ENCODE assay signal across 9 mouse cellular contexts in the genomic region with DNA sequence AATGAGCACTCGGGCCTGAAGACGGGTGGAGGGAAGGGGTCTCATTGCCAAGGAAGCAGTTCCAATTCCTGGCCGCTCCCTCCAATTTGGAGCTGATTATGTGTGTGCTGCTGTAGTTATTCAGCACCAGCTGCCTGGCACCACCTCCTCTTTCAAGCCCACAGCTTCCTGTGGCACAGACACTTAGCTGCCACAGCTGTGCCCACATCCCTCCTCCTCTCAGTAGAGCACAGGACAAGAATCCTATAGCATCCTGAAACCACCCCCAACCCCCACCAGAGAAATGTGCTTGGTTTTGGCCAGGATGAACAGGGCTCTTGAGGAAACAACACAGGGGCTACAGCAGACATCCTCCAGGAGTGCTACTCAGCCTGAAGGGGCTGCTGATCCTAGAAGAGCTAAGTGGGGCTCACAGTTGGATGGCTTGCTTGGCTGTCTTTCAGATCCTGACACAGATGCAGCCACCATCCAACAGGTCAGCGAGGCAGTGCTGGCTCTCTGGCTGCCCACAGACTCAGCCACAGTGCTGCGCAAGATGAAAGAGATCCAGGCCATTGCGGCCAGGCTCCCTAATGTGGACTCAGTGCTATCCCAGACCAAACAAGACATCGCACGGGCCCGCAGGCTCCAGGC. TPM values are rescaled to one million over a fixed set of nuclear protein-coding genes. Genes with fewer than 3 reads are reported as not detected.
A peak's percentile ranks its signal among the peaks of the same experiment; 100 is the strongest.
DNase-seq lines count a peak whose midpoint lies in the region; ATAC-seq and TF ChIP-seq lines count a peak whose summit lies in the region.
"Had no signal": no experiment of that assay in that cellular context is flagged by ENCODE, and none has a peak within 500 bp of the region (broad histone marks: within the 10 kb centered on the region; RNA-seq: fewer than 3 reads in every experiment).

No protein-coding gene starts in this region.

- peak; percentile 49 to 70 for DNase-seq in layer of hippocampus, adult 2 months (ENCODE audit: low spot score in 2 of 2)
- DNase-seq in layer of hippocampus, postnatal 25 days (ENCODE audit: extremely low spot score in 1 of 2, low spot score in 1 of 2) = no peak
- DNase-seq in thymus, adult 18-20 months = peak; percentile 73 to 88
- no peak for DNase-seq in testis, postnatal 14 days (ENCODE audit: low spot score)
- no peak for DNase-seq in lung, adult 2 months
- no peak for DNase-seq in heart, postnatal 36 days

- TF ChIP-seq CTCF in layer of hippocampus, adult 2 months (conservative IDR thresholded peaks at IDR 0.05) = no peak
- no peak for TF ChIP-seq CTCF in lung, adult 2 months (IDR thresholded peaks at IDR 0.05; ENCODE audit: insufficient read depth, low read length)

- WGBS in forebrain, embryonic 16.5 days = 61% methylated on average over 9 of the region's 9 CpGs
- WGBS in limb, embryonic 15.5 days = 71% methylated on average over 9 of the region's 9 CpGs
- 73% methylated on average over 9 of the region's 9 CpGs for WGBS in lung, adult 2 months

- intact Hi-C loops in heart, postnatal 36 days (cut with DNase I) = no loop called here

- peak; percentile 92 for ATAC-seq in forebrain, embryonic 16.5 days
- ATAC-seq in limb, embryonic 15.5 days (ENCODE audit: insufficient number of reproducible peaks, low FRiP score, low TSS enrichment, low read depth) = peak; percentile 10; the same call in 1 of the 2 replicates

- TF ChIP-seq POLR2A in lung, adult 2 months (IDR thresholded peaks at IDR 0.05; ENCODE audit: borderline replicate concordance, extremely low read depth, low read depth, low read length) = no peak

- H3K27me3 ChIP-seq in forebrain, embryonic 16.5 days (replicated peaks; ENCODE audit: control insufficient read depth, insufficient read depth, low read length) = no peaks in the 10 kb centered on the region
- H3K27me3 ChIP-seq in limb, embryonic 15.5 days = no peaks in the 10 kb centered on the region

- no peak overlapping the region for H3K4me3 ChIP-seq in layer of hippocampus, adult 2 months
- H3K4me3 ChIP-seq in forebrain, embryonic 16.5 days (replicated peaks; ENCODE audit: low read length) = no peak overlapping the region
- H3K4me3 ChIP-seq in limb, embryonic 15.5 days = no peak overlapping the region
- no peak overlapping the region for H3K4me3 ChIP-seq in lung, adult 2 months (replicated peaks; ENCODE audit: extremely low read depth, low read depth, low read length)

- H3K9ac ChIP-seq in forebrain, embryonic 16.5 days (replicated peaks; ENCODE audit: low read depth, low read length) = no peak overlapping the region
- no peak overlapping the region for H3K9ac ChIP-seq in limb, embryonic 15.5 days

- H3K4me1 ChIP-seq in forebrain, embryonic 16.5 days (replicated peaks; ENCODE audit: control insufficient read depth, insufficient read depth, low read length) = peaks cover 27% of the 10 kb centered on the region
- H3K4me1 ChIP-seq in limb, embryonic 15.5 days = peaks cover 17% of the 10 kb centered on the region
- no peaks in the 10 kb centered on the region for H3K4me1 ChIP-seq in lung, adult 2 months (ENCODE audit: control insufficient read depth, insufficient read depth, low read length)

- H3K36me3 ChIP-seq in forebrain, embryonic 16.5 days (ENCODE audit: control insufficient read depth, insufficient read depth) = no peaks in the 10 kb centered on the region
- no peaks in the 10 kb centered on the region for H3K36me3 ChIP-seq in limb, embryonic 15.5 days

- peak overlapping the region; percentile 52; the same call in 1 of the 2 replicates for H3K27ac ChIP-seq in layer of hippocampus, adult 2 months
- peak overlapping the region; percentile 77 for H3K27ac ChIP-seq in forebrain, embryonic 16.5 days (ENCODE audit: low read length)
- peak overlapping the region; percentile 47 for H3K27ac ChIP-seq in limb, embryonic 15.5 days
- H3K27ac ChIP-seq: macrophage had no signal

- H3K9me3 ChIP-seq in forebrain, embryonic 16.5 days (ENCODE audit: control insufficient read depth, low read length) = no peaks in the 10 kb centered on the region
- no peaks in the 10 kb centered on the region for H3K9me3 ChIP-seq in limb, embryonic 15.5 days

- H3K4me2 ChIP-seq in forebrain, embryonic 16.5 days (ENCODE audit: low read length) = no peak overlapping the region
- no peak overlapping the region for H3K4me2 ChIP-seq in limb, embryonic 15.5 days

RNA-seq across cellular contexts. Expression of gene Camk1g, which starts 31.6 kb away (rescaled TPM):
- 10 to 100 TPM; 23.6 to 24.4 TPM for total RNA-seq in layer of hippocampus, adult 2 months (2021)
- total RNA-seq in layer of hippocampus, postnatal 25 days (2021) = 10 to 100 TPM; 26.5 to 27.5 TPM
- polyA plus RNA-seq in forebrain, embryonic 16.5 days (2015; fragmentation: Nextera tagmentation; extraction: Ambion mirVana) = 49.9 and 51.9 TPM in 2 replicates
- 7.4 and 7.8 TPM in 2 replicates for polyA plus RNA-seq in limb, embryonic 15.5 days (2015; fragmentation: Nextera tagmentation; extraction: Ambion mirVana)
- polyA plus RNA-seq in lung, adult 2 months (2012; rRNA removed) = 0.15 and 0.26 TPM in 2 replicates
- 1 to 10 TPM in 1 of 2 experiments, not detected in 1; 1.0 TPM for total RNA-seq in heart, postnatal 36 days (2021)
- polyA plus RNA-seq: macrophage had no signal

Comparison
In these comparisons a context has a peak if more than half of its experiments do, and no peak if none do; other contexts are left out.
1. DNase-seq: peak in layer of hippocampus, adult 2 months (2 of 2) and thymus, adult 18-20 months (2 of 2); none in layer of hippocampus, postnatal 25 days (0 of 2), testis, postnatal 14 days (single experiment), lung, adult 2 months (single experiment) and heart, postnatal 36 days (0 of 2).
2. RNA of gene Camk1g, which starts 31.6 kb away (total RNA-seq): 26.5 to 27.5 TPM in layer of hippocampus, postnatal 25 days and 23.6 to 24.4 TPM in layer of hippocampus, adult 2 months; 1.0 TPM in heart, postnatal 36 days; every median in the first group is over 10 times any median in the second.
3. Peak in every context shown above with its lines, with median percentiles within 50 percentile points of each other: H3K27ac ChIP-seq.